Mouse (Mus musculus) MEL (cell line): ENCODE data around the gene Mrtfb. TPM values are rescaled to one million over a fixed set of nuclear protein-coding genes. Genes with fewer than 3 reads are reported as not detected.

Experiments used
- DNase-seq: peaks from one replicate; pipeline ENCODE4 v3.0.0; 2011; ENCODE audit warnings: low read depth, low spot score
- H3K27ac ChIP-seq: 2 replicates; pipeline ENCODE4 v1.5.1; 2012; ENCODE audit warnings: low read depth, mild to moderate bottlenecking, control low read depth, low read length, moderate library complexity; ENCODE audit not compliant: control insufficient read depth
- H3K27me3 ChIP-seq, 2 experiments: fragments of 150-350 bp in 1 of 2; sonication (generic) in 1 of 2; 2 replicates each; pipeline ENCODE4 v1.6.1; 2012; ENCODE audit warnings: low read length in 2 of 2, mild to moderate bottlenecking in 2 of 2, improper control_type of control experiment in 1 of 2, moderate library complexity in 1 of 2; ENCODE audit not compliant: insufficient read depth in 2 of 2, control insufficient read depth in 1 of 2
- H3K36me3 ChIP-seq, 2 experiments: 2 replicates each; pipeline ENCODE4 v1.6.1; 2012 to 2014; ENCODE audit warnings: low read length in 2 of 2, improper control_type of control experiment in 1 of 2, inconsistent platforms in 1 of 2, mild to moderate bottlenecking in 1 of 2; ENCODE audit not compliant: insufficient read depth in 2 of 2, control insufficient read depth in 1 of 2
- H3K4me1 ChIP-seq, 2 experiments: fragments of 150-350 bp in 1 of 2; sonication (generic) in 1 of 2; 2 replicates each; pipeline ENCODE4 v1.6.1; 2012; ENCODE audit warnings: low read length in 2 of 2, improper control_type of control experiment in 1 of 2, mild to moderate bottlenecking in 1 of 2; ENCODE audit not compliant: insufficient read depth in 2 of 2, control insufficient read depth in 1 of 2
- H3K4me3 ChIP-seq, 2 experiments: fragments of 150-350 bp in 1 of 2; sonication (generic) in 1 of 2; 2 replicates each; pipeline ENCODE4 v1.5.1; 2012; ENCODE audit warnings: low read depth in 2 of 2, low read length in 2 of 2, mild to moderate bottlenecking in 2 of 2, moderate library complexity in 2 of 2, control low read depth in 1 of 2, improper control_type of control experiment in 1 of 2; ENCODE audit not compliant: control insufficient read depth in 1 of 2, insufficient read depth in 1 of 2
- H3K79me2 ChIP-seq: 2 replicates; pipeline ENCODE4 v1.6.1; 2012; ENCODE audit warnings: mild to moderate bottlenecking, low read length, moderate library complexity; ENCODE audit not compliant: control insufficient read depth, poor library complexity, insufficient read depth
- H3K9ac ChIP-seq: 2 replicates; pipeline ENCODE4 v1.6.1; 2012; ENCODE audit warnings: low read depth, mild to moderate bottlenecking, control low read depth, low read length, moderate library complexity; ENCODE audit not compliant: control insufficient read depth, poor library complexity, severe bottlenecking
- H3K9me3 ChIP-seq: fragments of 150-350 bp; sonication (generic); replicated peaks from 2 replicates; pipeline ENCODE4 v1.6.1; 2012; ENCODE audit warnings: mild to moderate bottlenecking, low read length, improper control_type of control experiment, moderate library complexity; ENCODE audit not compliant: insufficient read depth
- CHD2 ChIP-seq: IDR thresholded peaks from 2 replicates; pipeline ENCODE4 v1.6.1; 2011; ENCODE audit warnings: low read length, improper control_type of control experiment
- CTCF ChIP-seq, 3 experiments: IDR thresholded peaks in 2 of 3; conservative IDR thresholded peaks in 1 of 3; 2 replicates each; pipeline ENCODE4 v1.5.1; 2011 to 2012; ENCODE audit warnings: low read length in 3 of 3, low read depth in 2 of 3, mild to moderate bottlenecking in 2 of 3, improper control_type of control experiment in 1 of 3, inconsistent platforms in 1 of 3, mixed read lengths in 1 of 3, moderate library complexity in 1 of 3; ENCODE audit not compliant: control insufficient read depth in 1 of 3, insufficient read depth in 1 of 3, poor library complexity in 1 of 3, severe bottlenecking in 1 of 3
- ELF1 ChIP-seq: IDR thresholded peaks from 2 replicates; pipeline ENCODE4 v1.6.1; 2014; ENCODE audit warnings: low read depth, mild to moderate bottlenecking, inconsistent platforms, low read length, improper control_type of control experiment, moderate library complexity
- ETS1 ChIP-seq: IDR thresholded peaks from 2 replicates; pipeline ENCODE4 v1.6.1; 2012; ENCODE audit warnings: low read depth, mild to moderate bottlenecking, inconsistent platforms, low read length, improper control_type of control experiment, moderate library complexity
- GATA1 ChIP-seq: IDR thresholded peaks from 2 replicates; pipeline ENCODE4 v1.6.1; 2011; ENCODE audit warnings: low read depth, low read length, improper control_type of control experiment
- JUND ChIP-seq: IDR thresholded peaks from 2 replicates; pipeline ENCODE4 v1.6.1; 2011; ENCODE audit warnings: low read depth, mild to moderate bottlenecking, improper control_type of control experiment, low read length
- KAT2A ChIP-seq: conservative IDR thresholded peaks from 2 replicates; pipeline ENCODE4 v1.6.1; 2012; ENCODE audit warnings: low read depth, low read length, improper control_type of control experiment, inconsistent platforms
- MAX ChIP-seq: IDR thresholded peaks from 2 replicates; pipeline ENCODE4 v1.6.1; 2011; ENCODE audit warnings: low read length, improper control_type of control experiment
- MAZ ChIP-seq: IDR thresholded peaks from 2 replicates; pipeline ENCODE4 v1.6.1; 2012; ENCODE audit warnings: low read depth, mild to moderate bottlenecking, inconsistent platforms, low read length, improper control_type of control experiment
- MXI1 ChIP-seq: IDR thresholded peaks from 2 replicates; pipeline ENCODE4 v1.6.1; 2011; ENCODE audit warnings: mild to moderate bottlenecking, low read depth, low read length, improper control_type of control experiment
- MYC ChIP-seq: IDR thresholded peaks from 2 replicates; pipeline ENCODE4 v1.6.1; 2011; ENCODE audit warnings: low read depth, mild to moderate bottlenecking, low read length, improper control_type of control experiment, moderate library complexity
- NRF1 ChIP-seq: IDR thresholded peaks from 2 replicates; pipeline ENCODE4 v1.6.1; 2014; ENCODE audit warnings: low read depth, mild to moderate bottlenecking, inconsistent platforms, low read length, improper control_type of control experiment, moderate library complexity; ENCODE audit not compliant: poor library complexity, insufficient read depth, severe bottlenecking
- POLR2A ChIP-seq, 2 experiments: IDR thresholded peaks; 2 replicates each; pipeline ENCODE4 v1.6.1; 2011 to 2012; ENCODE audit warnings: low read length in 2 of 2, mild to moderate bottlenecking in 2 of 2, control low read depth in 1 of 2, improper control_type of control experiment in 1 of 2, low read depth in 1 of 2, moderate library complexity in 1 of 2; ENCODE audit not compliant: control insufficient read depth in 1 of 2, insufficient read depth in 1 of 2, poor library complexity in 1 of 2
- RAD21 ChIP-seq: IDR thresholded peaks from 2 replicates; pipeline ENCODE4 v1.6.1; 2011; ENCODE audit warnings: mild to moderate bottlenecking, low read depth, low read length, improper control_type of control experiment
- SIN3A ChIP-seq: IDR thresholded peaks from 2 replicates; pipeline ENCODE4 v1.6.1; 2012; ENCODE audit warnings: low read length, improper control_type of control experiment, inconsistent platforms
- UBTF ChIP-seq: IDR thresholded peaks from 2 replicates; pipeline ENCODE4 v1.6.1; 2012; ENCODE audit warnings: low read depth, mild to moderate bottlenecking, inconsistent platforms, low read length, improper control_type of control experiment, moderate library complexity, borderline replicate concordance; ENCODE audit not compliant: insufficient read depth
- USF2 ChIP-seq, 2 experiments: IDR thresholded peaks; 2 replicates each; pipeline ENCODE4 v1.6.1; 2011 to 2012; ENCODE audit warnings: improper control_type of control experiment in 2 of 2, low read length in 2 of 2, borderline replicate concordance in 1 of 2, inconsistent platforms in 1 of 2, low read depth in 1 of 2, mild to moderate bottlenecking in 1 of 2; ENCODE audit not compliant: insufficient read depth in 1 of 2
- ZC3H11A ChIP-seq: IDR thresholded peaks from 2 replicates; pipeline ENCODE4 v1.6.1; 2012; ENCODE audit warnings: low read depth, mild to moderate bottlenecking, inconsistent platforms, low read length, improper control_type of control experiment
- polyA plus RNA-seq, 2 experiments: library from polyadenylated mRNA; stranded (reverse) in 1 of 2; unstranded in 1 of 2; fragments of >175 nt in 1 of 2; fragments of >200 nt in 1 of 2; gene quantifications; 2 replicates each; pipeline versions ENCODE4 v1.2.1 to v1.2.4; 2012; ENCODE audit warnings: low replicate concordance in 2 of 2, low read depth in 1 of 2; ENCODE audit not compliant: insufficient read length in 2 of 2, insufficient read depth in 1 of 2, missing spikeins in 1 of 2
- total RNA-seq: library from RNA; depleted of rRNA; stranded (reverse); fragments of 300-350 nt; gene quantifications from 2 replicates; pipeline ENCODE4 v1.2.3, GENCODE M21; 2012

The Mrtfb gene
- total and polyA plus RNA-seq, 3 experiments: 2.7 to 6.6 TPM; not detected in 1

DNA sequence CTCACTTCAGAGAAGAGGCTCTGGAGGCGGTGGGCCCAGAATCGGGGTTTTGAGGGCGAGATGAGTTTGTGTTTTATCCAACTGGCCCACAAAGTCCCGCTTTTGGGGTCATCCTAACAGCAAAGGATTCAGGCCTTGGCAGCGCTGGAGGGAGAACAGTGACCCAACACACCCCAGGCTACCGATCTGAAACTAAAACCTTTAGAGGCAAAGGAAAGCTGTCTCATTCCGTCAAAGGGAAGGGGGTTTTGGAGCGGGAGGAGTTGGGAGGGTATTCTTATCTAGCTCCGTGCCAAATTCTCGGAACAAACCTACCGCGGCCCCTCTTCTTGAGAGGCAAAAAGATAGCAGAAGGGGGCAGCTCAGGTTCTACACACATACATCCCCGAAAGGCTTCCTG, 193.2 kb downstream of the Mrtfb start:
- peaks cover 3% of the 10 kb centered on the region; the same call in 1 of the 2 replicates for H3K79me2 ChIP-seq
- peaks cover 0 to 2% of the 10 kb centered on the region in 2 experiments; a peak in 1 of 4 replicates for H3K4me1 ChIP-seq
- no peaks in the 10 kb centered on the region for H3K36me3 ChIP-seq
- no peak for TF ChIP-seq SIN3A
- TF ChIP-seq UBTF: no peak
- TF ChIP-seq MYC: no peak
- no peak for TF ChIP-seq KAT2A
- TF ChIP-seq POLR2A (IDR thresholded peaks at IDR 0.05; ENCODE audit: control insufficient read depth in 1 of 2, insufficient read depth in 1 of 2, low read depth in 1 of 2, low read length in 2 of 2, poor library complexity in 1 of 2): no peak
- TF ChIP-seq CTCF (IDR thresholded peaks at IDR 0.05 in 2 of 3, conservative IDR thresholded peaks at IDR 0.05 in 1 of 3; ENCODE audit: control insufficient read depth in 1 of 3, insufficient read depth in 1 of 3, low read depth in 2 of 3, low read length in 3 of 3, poor library complexity in 1 of 3, severe bottlenecking in 1 of 3): no peak
- TF ChIP-seq NRF1: no peak
- TF ChIP-seq ETS1: no peak
- TF ChIP-seq ELF1: no peak
- no peak for TF ChIP-seq MXI1
- no peak for TF ChIP-seq USF2 (IDR thresholded peaks at IDR 0.05; ENCODE audit: borderline replicate concordance in 1 of 2, insufficient read depth in 1 of 2, low read depth in 1 of 2, low read length in 2 of 2)
- TF ChIP-seq, all 39 proteins: peak for 0
- Histone ChIP-seq H3K9me3 (no peaks in the 10 kb centered on the region), H3K4me3 (no peak overlapping the region), H3K27ac (no peak overlapping the region), H3K9ac (no peak overlapping the region), H3K27me3 (peaks cover 0 to 2% of the 10 kb centered on the region in 2 experiments; a peak in 1 of 4 replicates)
- no peak for DNase-seq

GRCm38 (mm10) chr16:13450831-13451230, 194.6 kb downstream of the Mrtfb start:
- Histone ChIP-seq H3K4me1 (0 out of 4 replicates have a peak, but pooled peaks cover 0 to 2% of the 10 kb centered on the region in 2 experiments), H3K27ac (no peak overlapping the region), H3K9me3 (no peaks in the 10 kb centered on the region), H3K79me2 (peaks cover 3% of the 10 kb centered on the region; the same call in 1 of the 2 replicates), H3K27me3 (peaks cover 0 to 2% of the 10 kb centered on the region in 2 experiments; a peak in 1 of 4 replicates), H3K36me3 (no peaks in the 10 kb centered on the region), H3K4me3 (no peak overlapping the region), H3K9ac (no peak overlapping the region)
- no peak for TF ChIP-seq MAZ
- no peak for TF ChIP-seq CHD2
- no peak for TF ChIP-seq GATA1
- TF ChIP-seq ZC3H11A: no peak
- no peak for DNase-seq

- no peak overlapping the region for H3K9ac ChIP-seq
- TF ChIP-seq UBTF (no peak), KAT2A (no peak), RAD21 (no peak), SIN3A (no peak), GATA1 (no peak), JUND (no peak), POLR2A (IDR thresholded peaks at IDR 0.05; ENCODE audit: control insufficient read depth in 1 of 2, insufficient read depth in 1 of 2, low read depth in 1 of 2, low read length in 2 of 2, poor library complexity in 1 of 2) (no peak), MAX (no peak)
- 0 out of 4 replicates have a peak, but pooled peaks cover 0 to 2% of the 10 kb centered on the region in 2 experiments for H3K4me1 ChIP-seq
- DNase-seq: no peak
- H3K9me3 ChIP-seq: no peaks in the 10 kb centered on the region
- H3K27me3 ChIP-seq: peaks cover 0 to 2% of the 10 kb centered on the region in 2 experiments; a peak in 1 of 4 replicates
- no peaks in the 10 kb centered on the region for H3K36me3 ChIP-seq
- peaks cover 3% of the 10 kb centered on the region; the same call in 1 of the 2 replicates for H3K79me2 ChIP-seq
- no peak overlapping the region for H3K4me3 ChIP-seq
- H3K27ac ChIP-seq: no peak overlapping the region
Observed at GRCm38 (mm10) chr16:13451991-13452390, 195.7 kb downstream of the Mrtfb start.
